Mouse (Mus musculus) heart, adult 18-20 months (tissue): ENCODE measurements around the gene F9. TPM values are rescaled to one million over a fixed set of nuclear protein-coding genes. Genes with fewer than 3 reads are reported as not detected.
"Not testable (repeated sequence)": the region's sequence is repeated elsewhere in the genome, so short reads cannot be mapped to it uniquely, and the experiment has no call there.

Experiments used
- DNase-seq, 2 experiments: peaks; one replicate each; pipeline ENCODE4 v3.0.0; 2021 to 2022; ENCODE audit warnings: mixed read lengths in 1 of 2
- long read RNA-seq, 2 experiments: library from polyadenylated mRNA; stranded (forward); transcript quantifications; one replicate each; pipeline ENCODE4 v2.0.0; 2021
- total RNA-seq, 2 experiments: library from RNA; stranded (reverse); gene quantifications; 2 replicates each; pipeline ENCODE4 v1.2.3; 2021

F9 gene
- not detected for total RNA-seq
- long read RNA-seq, experiment 1, result 0 reads
- long read RNA-seq, experiment 2, result 0 reads

GRCm38 (mm10) chrX:59999221-60000083, at the start of gene F9:
Gene F9 (plus strand): TSS chrX:59999464.
- DNase-seq, result no peak

GRCm38 (mm10) chrX:59969767-59970166, 29.5 kb upstream of the F9 start:
- not testable (repeated sequence) for DNase-seq

GRCm38 (mm10) chrX:60000084-60000443, 800 bp downstream of the F9 start:
- DNase-seq, result no peak

GRCm38 (mm10) chrX:60001461-60001860, 2.2 kb downstream of the F9 start:
- peak in 1 of 2 experiments; percentile 1 for DNase-seq

GRCm38 (mm10) chrX:60013084-60013676, 13.9 kb downstream of the F9 start:
- DNase-seq, result peak; percentile 2 to 26

GRCm38 (mm10) chrX:60014588-60014987, 15.3 kb downstream of the F9 start:
- DNase-seq, result no peak

- DNase-seq, result no peak
These were observed 21.7 kb downstream of the F9 start for GRCm38 (mm10) chrX:60021007-60021406.

- no peak for DNase-seq
These were observed 22.3 kb downstream of the F9 start for GRCm38 (mm10) chrX:60021595-60021994.

GRCm38 (mm10) chrX:60026654-60027053, 27.4 kb downstream of the F9 start:
- peak; percentile 3 to 27 for DNase-seq

GRCm38 (mm10) chrX:60054745-60055144, 55.5 kb downstream of the F9 start:
- no peak for DNase-seq

GRCm38 (mm10) chrX:60055185-60055584, 55.9 kb downstream of the F9 start:
- no peak for DNase-seq

GRCm38 (mm10) chrX:60075359-60075758, 76.1 kb downstream of the F9 start:
- no peak for DNase-seq

Other genes starting within 250 kb of the F9 start
- not detected for gene Mcf2, start 179.6 kb downstream of the F9 start, total RNA-seq